In the genomic region with DNA sequence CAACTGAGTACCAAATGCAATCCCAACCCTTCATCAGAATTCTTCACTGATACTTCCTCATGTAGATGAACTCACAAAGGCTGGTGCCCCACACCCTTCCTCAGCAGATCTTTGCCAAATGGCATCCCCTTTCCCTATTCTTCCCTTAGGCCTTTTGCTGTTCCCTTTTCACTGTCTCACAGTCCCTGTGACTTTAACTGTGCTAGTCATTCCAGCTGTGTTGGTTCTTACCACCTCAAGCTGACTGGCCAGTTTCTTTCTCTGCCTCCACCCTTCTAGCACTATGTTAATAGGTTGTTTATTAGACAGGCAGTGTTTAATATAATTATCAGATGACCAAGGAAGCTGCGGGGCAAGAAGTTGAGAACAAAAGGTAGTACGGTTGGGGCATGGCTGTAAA, we compare ENCODE assay signal across 8 mouse cellular contexts. TPM values are rescaled to one million over a fixed set of nuclear protein-coding genes. Genes with fewer than 3 reads are reported as not detected.
DNase-seq lines count a peak whose midpoint lies in the region; ATAC-seq and TF ChIP-seq lines count a peak whose summit lies in the region.

No protein-coding gene starts in this region.

- WGBS in embryonic facial prominence, embryonic 11.5 days: 19% methylated on average over 2 of the region's 2 CpGs
- 6% methylated on average over 2 of the region's 2 CpGs for WGBS in intestine, embryonic 14.5 days

- H3K27ac ChIP-seq in layer of hippocampus, adult 2 months: peak overlapping the region; percentile 95
- H3K27ac ChIP-seq in embryonic facial prominence, embryonic 11.5 days (replicated peaks; ENCODE audit: low read depth, low read length): peak overlapping the region; percentile 78; the same call in 1 of the 2 replicates
- peak overlapping the region; percentile 81 for H3K27ac ChIP-seq in intestine, embryonic 14.5 days (ENCODE audit: low read depth)

- peak overlapping the region; percentile 86 for H3K4me2 ChIP-seq in embryonic facial prominence, embryonic 11.5 days (ENCODE audit: low read depth, low read length)
- peak overlapping the region; percentile 87 for H3K4me2 ChIP-seq in intestine, embryonic 14.5 days (ENCODE audit: low read length)

- ATAC-seq in embryonic facial prominence, embryonic 11.5 days (replicated peaks; ENCODE audit: insufficient number of reproducible peaks, low FRiP score, low TSS enrichment, low read depth): no peak
- no peak for ATAC-seq in intestine, embryonic 14.5 days (replicated peaks; ENCODE audit: low FRiP score, low TSS enrichment, low read depth)
- 0 out of 2 replicates have a peak, but pooled peaks have one; percentile 10 for ATAC-seq in monocyte, adult 5-6 weeks (replicated peaks; ENCODE audit: insufficient number of reproducible peaks, low FRiP score, low TSS enrichment, poor library complexity, severe bottlenecking)

- H3K27me3 ChIP-seq in embryonic facial prominence, embryonic 11.5 days (ENCODE audit: control insufficient read depth, insufficient read depth, low read length): no peaks in the 10 kb centered on the region
- H3K27me3 ChIP-seq in intestine, embryonic 14.5 days (replicated peaks; ENCODE audit: control insufficient read depth, insufficient read depth, low read length): no peaks in the 10 kb centered on the region

- H3K36me3 ChIP-seq in embryonic facial prominence, embryonic 11.5 days (replicated peaks; ENCODE audit: control insufficient read depth, insufficient read depth, low read depth, low read length): peaks cover 3% of the 10 kb centered on the region
- H3K36me3 ChIP-seq in intestine, embryonic 14.5 days (ENCODE audit: control insufficient read depth, insufficient read depth, low read length): peaks cover 31% of the 10 kb centered on the region

- H3K9ac ChIP-seq in embryonic facial prominence, embryonic 11.5 days (replicated peaks; ENCODE audit: low read length): peak overlapping the region; percentile 97
- peak overlapping the region; percentile 87 for H3K9ac ChIP-seq in intestine, embryonic 14.5 days (ENCODE audit: low read length)

- H3K9me3 ChIP-seq in embryonic facial prominence, embryonic 11.5 days (replicated peaks; ENCODE audit: control insufficient read depth, low read length): no peaks in the 10 kb centered on the region
- no peaks in the 10 kb centered on the region for H3K9me3 ChIP-seq in intestine, embryonic 14.5 days (ENCODE audit: control insufficient read depth, low read length)

- TF ChIP-seq CTCF in layer of hippocampus, adult 2 months (conservative IDR thresholded peaks at IDR 0.05): no peak

- H3K4me1 ChIP-seq in embryonic facial prominence, embryonic 11.5 days (ENCODE audit: control insufficient read depth, insufficient read depth, low read length): peaks cover 7% of the 10 kb centered on the region
- peaks cover 22% of the 10 kb centered on the region for H3K4me1 ChIP-seq in intestine, embryonic 14.5 days (replicated peaks; ENCODE audit: control insufficient read depth, insufficient read depth, low read length)

- DNase-seq in layer of hippocampus, adult 2 months (ENCODE audit: low spot score in 2 of 2): no peak
- no peak for DNase-seq in layer of hippocampus, adult 18-20 months (ENCODE audit: low spot score in 2 of 2)
- DNase-seq in embryonic facial prominence, embryonic 11.5 days (ENCODE audit: low spot score): no peak
- DNase-seq in intestine, embryonic 14.5 days (ENCODE audit: low spot score): no peak
- DNase-seq in right cerebral cortex, postnatal 4 days: no peak
- no peak for DNase-seq in urinary bladder, postnatal 36 days (ENCODE audit: low spot score in 2 of 2)
- DNase-seq in right cerebral cortex, postnatal 25 days: no peak

- H3K4me3 ChIP-seq in layer of hippocampus, adult 2 months: peak overlapping the region; percentile 92
- H3K4me3 ChIP-seq in embryonic facial prominence, embryonic 11.5 days (ENCODE audit: low read depth, low read length): peak overlapping the region; percentile 63
- H3K4me3 ChIP-seq in intestine, embryonic 14.5 days (ENCODE audit: low read depth, low read length): peak overlapping the region; percentile 68

RNA-seq across cellular contexts. Expression of a gene that starts 0.6 kb away (rescaled TPM):
- total RNA-seq in layer of hippocampus, adult 2 months (2021): not detected
- not detected for total RNA-seq in layer of hippocampus, adult 18-20 months (2021)
- polyA plus RNA-seq in embryonic facial prominence, embryonic 11.5 days (2014; fragmentation: Nextera tagmentation; extraction: Ambion mirVana): not detected in 2 replicates
- polyA plus RNA-seq in intestine, embryonic 14.5 days (2014; fragmentation: Nextera tagmentation; extraction: Ambion mirVana): not detected in 2 replicates
- total RNA-seq in monocyte, adult 5-6 weeks (2017): not detected in 3 replicates

RNA-seq across cellular contexts. Expression of a gene that starts 0.7 kb away (rescaled TPM):
- 100 to 1,000 TPM; 323 to 345 TPM for total RNA-seq in layer of hippocampus, adult 2 months (2021)
- 100 to 1,000 TPM; 319 to 358 TPM for total RNA-seq in layer of hippocampus, adult 18-20 months (2021)
- 1,219 and 1,316 TPM in 2 replicates for polyA plus RNA-seq in embryonic facial prominence, embryonic 11.5 days (2014; fragmentation: Nextera tagmentation; extraction: Ambion mirVana)
- 771 and 821 TPM in 2 replicates for polyA plus RNA-seq in intestine, embryonic 14.5 days (2014; fragmentation: Nextera tagmentation; extraction: Ambion mirVana)
- total RNA-seq in monocyte, adult 5-6 weeks (2017): 153 to 207 TPM (median 196 TPM) in 3 replicates

RNA-seq across cellular contexts. Expression of a gene that starts 0.9 kb away (rescaled TPM):
- 10 to 100 TPM; 43.0 to 46.9 TPM for total RNA-seq in layer of hippocampus, adult 2 months (2021)
- 10 to 100 TPM; 41.8 to 46.2 TPM for total RNA-seq in layer of hippocampus, adult 18-20 months (2021)
- 109 and 137 TPM in 2 replicates for polyA plus RNA-seq in embryonic facial prominence, embryonic 11.5 days (2014; fragmentation: Nextera tagmentation; extraction: Ambion mirVana)
- 132 and 141 TPM in 2 replicates for polyA plus RNA-seq in intestine, embryonic 14.5 days (2014; fragmentation: Nextera tagmentation; extraction: Ambion mirVana)
- 43.9 to 58.8 TPM (median 58.1 TPM) in 3 replicates for total RNA-seq in monocyte, adult 5-6 weeks (2017)

RNA-seq across cellular contexts. Expression of a gene that starts 9.9 kb away (rescaled TPM):
- 10 to 100 TPM; 57.7 to 63.0 TPM for total RNA-seq in layer of hippocampus, adult 2 months (2021)
- 100 to 1,000 TPM; 102 to 103 TPM for total RNA-seq in layer of hippocampus, adult 18-20 months (2021)
- polyA plus RNA-seq in embryonic facial prominence, embryonic 11.5 days (2014; fragmentation: Nextera tagmentation; extraction: Ambion mirVana): 5.4 and 6.2 TPM in 2 replicates
- polyA plus RNA-seq in intestine, embryonic 14.5 days (2014; fragmentation: Nextera tagmentation; extraction: Ambion mirVana): 14.4 and 17.2 TPM in 2 replicates
- 405 to 735 TPM (median 444 TPM) in 3 replicates for total RNA-seq in monocyte, adult 5-6 weeks (2017)

RNA-seq across cellular contexts. Expression of a gene that starts 21.8 kb away (rescaled TPM):
- total RNA-seq in layer of hippocampus, adult 2 months (2021): 1 to 10 TPM; 9.2 to 10.0 TPM
- 1 to 10 TPM; 8.1 to 9.5 TPM for total RNA-seq in layer of hippocampus, adult 18-20 months (2021)
- 11.3 and 14.2 TPM in 2 replicates for polyA plus RNA-seq in embryonic facial prominence, embryonic 11.5 days (2014; fragmentation: Nextera tagmentation; extraction: Ambion mirVana)
- polyA plus RNA-seq in intestine, embryonic 14.5 days (2014; fragmentation: Nextera tagmentation; extraction: Ambion mirVana): 36.0 and 40.7 TPM in 2 replicates
- total RNA-seq in monocyte, adult 5-6 weeks (2017): 4.2 to 8.7 TPM (median 4.5 TPM) in 3 replicates
